Mouse (Mus musculus): Measurements from ENCODE around the gene Cckbr.
"Not testable (repeated sequence)": the region's sequence is repeated elsewhere in the genome, so short reads cannot be mapped to it uniquely, and the experiment has no call there.

Gene Cckbr

DNA sequence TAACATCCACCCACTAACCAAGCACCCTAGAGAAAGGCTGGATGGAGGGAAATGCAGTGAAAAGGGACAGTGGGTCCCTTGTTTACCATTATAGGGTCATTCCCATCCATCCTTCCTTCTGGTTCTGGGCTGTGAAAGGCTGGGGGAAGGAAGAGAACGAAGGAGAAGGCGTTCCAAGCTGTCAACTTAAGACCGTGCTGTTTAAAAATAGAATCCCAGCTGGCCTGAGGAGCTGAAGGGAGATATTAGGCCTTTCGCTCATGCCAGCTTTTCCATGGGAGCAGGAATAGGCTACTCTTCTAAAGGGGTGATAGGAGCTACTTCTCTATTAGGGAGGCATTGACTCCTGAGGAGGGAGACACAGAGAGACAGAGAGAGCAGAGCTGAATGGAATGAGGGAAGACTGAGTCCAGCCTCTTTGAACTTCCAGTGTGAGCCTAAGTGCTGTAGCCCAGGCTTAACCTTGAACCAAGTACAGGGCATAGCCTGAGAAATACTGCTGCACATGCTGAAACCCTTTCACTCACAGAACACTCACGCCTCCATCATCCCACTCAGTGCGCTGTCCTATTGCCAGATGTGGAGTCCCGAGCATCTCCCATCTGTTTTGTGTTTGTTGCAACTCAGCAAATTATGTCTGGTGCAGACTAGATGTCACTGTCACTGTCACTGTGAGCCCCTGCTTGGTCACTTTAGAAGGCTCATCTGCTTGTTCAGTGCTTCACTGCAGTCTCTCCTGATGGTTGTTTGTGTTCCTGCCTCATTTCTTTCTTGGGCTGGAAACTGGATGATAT, 12.6 kb downstream of the Cckbr start:
- DNase-seq, result no peak

DNA sequence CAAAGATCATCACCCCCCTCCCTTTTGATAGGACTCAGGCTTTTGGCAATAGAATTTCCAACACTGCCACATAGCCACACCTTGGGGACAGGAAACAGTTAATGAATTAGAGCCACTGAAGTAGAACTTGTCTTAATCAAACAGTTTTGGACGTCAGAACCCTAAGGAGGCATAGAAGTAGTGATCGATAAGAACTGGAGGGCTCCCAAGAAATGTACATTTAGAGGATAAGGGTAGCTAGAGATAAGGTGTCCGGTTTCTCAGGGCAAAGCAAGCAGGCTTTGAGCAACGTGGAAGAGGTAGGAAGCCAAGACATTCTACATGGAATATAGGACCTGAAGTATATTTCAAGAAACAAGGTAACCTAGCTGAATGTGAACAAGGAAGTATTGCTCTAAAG, 15.9 kb downstream of the Cckbr start:
- no peak for DNase-seq

DNA sequence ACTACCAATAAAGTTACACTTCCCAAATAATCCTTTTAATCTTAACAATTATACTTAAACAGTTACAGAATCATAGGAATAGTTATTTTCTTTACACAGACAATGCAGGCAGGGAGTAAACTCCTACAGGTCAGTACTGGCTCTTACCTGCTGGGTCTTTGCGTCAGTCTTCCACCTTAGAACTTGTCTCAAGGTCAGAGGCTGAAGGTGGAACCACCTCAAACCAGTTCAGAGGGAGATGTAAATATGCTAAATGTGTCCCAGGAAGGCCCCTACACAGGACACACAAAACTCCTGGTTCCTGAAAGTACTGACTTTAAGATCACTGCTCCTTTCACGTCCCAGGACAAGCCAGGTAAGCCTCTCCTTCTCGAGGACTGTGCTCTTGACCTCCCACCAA, 19.5 kb downstream of the Cckbr start:
- no peak for DNase-seq

DNA sequence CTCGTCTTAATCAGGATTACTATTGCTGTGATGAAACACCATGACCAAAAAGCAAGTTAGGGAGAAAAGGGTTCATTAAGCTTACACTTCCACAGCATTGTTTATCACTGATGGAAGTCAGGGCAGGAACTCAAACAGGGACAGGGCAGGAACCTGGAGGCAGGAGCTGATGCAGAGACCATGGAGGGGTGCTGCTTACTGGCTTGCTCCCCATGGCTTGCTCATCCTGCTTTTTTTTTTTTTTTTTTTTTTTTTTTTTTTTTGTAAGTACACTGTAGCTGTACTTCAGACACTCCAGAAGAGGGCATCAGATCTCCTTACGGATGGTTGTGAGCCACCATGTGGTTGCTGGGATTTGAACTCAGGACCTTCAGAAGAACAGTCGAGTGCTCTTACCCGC, 27.8 kb downstream of the Cckbr start:
- DNase-seq, result not testable (repeated sequence)

DNA sequence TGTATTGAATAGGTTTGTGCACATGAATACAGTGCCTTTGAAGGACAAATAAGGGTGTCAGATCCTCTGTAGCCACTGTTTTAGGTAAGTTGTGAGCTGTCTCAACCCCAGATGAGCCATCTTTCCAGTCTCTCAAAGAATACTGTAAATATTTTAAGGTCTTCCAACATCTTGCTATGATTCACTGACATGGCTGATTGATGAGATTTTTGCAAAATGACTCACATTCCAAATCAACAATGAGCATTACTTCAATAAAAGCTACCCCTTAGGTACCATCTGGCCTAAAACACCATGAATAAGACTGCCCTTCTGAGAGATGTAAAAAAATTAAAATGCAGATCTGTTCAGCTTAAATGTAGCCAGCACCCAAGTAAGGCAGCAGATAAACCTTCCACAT, 33.0 kb downstream of the Cckbr start:
- no peak for DNase-seq

DNA sequence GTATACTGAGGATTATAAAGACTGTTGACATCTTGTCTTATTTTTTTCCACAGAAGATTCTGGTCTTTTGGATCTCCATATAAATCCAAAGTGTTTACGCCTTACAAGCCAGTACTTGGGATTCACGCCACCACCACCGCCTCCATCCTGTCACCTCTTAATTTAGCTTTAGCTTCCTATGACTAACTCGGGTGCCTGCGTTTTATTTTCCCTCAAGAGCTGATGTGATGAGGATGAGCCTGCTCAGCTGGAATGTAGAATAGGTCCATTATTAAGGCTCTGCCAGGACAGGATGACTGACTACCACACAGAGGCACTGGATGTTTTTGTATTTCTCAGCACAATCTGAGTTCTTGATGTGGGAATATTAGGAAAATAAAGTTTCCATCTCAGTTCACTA, 40.0 kb downstream of the Cckbr start:
- peak; percentile 8 for DNase-seq

DNA sequence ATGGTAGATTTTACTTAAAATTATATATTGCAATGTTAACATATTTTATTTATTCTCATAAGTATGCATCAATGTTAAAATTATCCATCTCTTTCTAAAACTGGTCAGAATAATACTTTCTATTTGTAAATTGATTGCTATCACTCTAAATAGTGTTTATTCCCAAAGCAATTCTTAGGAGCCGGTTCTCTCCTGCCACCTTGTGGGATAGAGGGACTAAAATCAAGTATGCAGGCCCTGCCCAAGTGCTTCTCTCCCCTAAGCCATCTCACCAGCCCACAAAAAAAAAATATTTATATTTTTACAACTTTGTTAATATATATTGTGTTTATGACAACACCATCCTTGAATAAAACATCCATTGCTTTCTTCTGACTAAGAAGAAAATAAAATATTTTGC, 47.1 kb downstream of the Cckbr start:
- no peak for DNase-seq

DNA sequence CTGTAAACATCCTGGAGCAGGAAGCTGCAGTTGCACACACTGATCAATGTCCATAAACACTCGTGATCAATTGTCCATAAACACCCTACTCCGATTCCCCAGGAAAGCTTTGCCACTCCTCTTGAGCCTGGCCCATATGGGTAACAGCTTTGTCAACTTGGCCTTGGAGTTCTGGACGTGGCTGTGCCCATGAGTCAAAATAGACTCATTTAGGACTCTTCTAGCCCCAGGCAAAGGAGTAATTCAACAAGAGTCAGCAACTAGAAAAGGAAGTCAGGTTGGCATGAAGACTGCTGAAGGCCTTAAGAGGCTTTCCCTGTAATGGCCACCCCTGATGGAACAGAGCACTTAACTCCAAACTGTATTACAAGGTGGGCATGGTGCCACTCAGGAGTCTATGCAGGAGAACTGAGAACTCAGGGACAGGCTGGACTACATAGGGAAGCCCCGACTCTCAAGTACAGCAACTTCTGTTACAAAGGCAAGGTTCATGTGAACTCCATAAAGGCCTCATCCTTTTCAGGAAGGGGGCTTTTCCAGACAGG, 49.3 kb downstream of the Cckbr start:
- DNase-seq, result no peak

DNA sequence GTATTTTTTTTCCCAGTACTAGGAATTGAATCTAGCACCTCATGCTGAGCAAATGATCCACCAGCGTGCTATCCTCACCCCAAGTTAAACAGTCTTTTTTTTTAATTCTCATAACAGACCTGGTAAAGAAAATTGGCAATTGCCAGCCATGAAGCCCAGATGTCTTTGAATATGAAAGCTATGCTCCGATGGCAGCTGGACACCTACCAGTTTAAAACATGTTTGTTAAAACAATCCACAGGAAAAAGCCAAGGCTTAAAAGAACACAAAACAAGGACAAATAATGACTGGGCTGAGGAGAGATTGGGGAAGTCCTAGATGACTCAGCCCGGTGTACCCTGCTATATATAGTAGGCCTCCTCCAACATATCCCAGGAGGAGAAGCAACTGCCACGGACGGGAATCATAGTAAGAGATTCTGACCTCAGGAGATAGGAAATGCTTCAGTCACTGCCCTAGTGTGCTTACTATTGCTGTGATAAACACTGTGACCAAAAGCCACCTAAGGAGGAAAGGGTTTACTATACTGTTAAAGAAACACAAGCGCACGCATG, 49.9 kb downstream of the Cckbr start:
- no peak for DNase-seq

DNA sequence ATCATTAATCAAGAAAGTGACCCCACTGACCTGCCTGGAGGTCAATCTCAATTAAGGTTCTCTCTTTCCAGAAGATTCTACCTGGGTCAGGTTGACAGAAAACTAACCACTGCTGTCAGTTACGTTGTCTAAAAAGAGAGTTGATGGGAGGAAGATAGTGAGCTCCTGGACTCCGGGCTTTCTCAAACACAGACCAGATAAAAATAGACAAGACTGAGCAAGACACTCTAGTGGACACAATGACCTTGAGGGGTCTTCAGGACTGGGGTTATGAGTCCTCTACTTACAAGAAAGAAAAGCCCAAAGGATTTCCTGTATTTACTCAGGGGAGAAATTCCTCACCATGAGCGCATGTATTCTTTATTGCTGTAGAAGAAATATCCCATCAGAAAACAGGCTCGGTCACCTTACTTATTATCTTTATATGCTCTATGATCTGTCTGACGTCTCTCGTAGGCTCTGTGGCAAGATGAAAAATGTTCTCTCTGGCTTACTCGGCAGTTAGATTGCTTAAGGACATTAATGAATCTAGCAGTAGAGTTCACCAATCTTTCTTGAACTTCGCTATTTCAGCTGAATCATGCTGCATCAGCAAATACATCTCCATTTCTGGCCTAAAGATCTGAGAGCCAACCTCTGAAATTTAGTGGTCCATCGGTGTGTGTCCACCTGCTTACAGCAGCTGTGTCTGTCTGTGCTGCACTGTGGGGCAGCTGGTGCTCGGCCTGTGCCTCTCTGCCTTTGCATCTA, 51.3 kb downstream of the Cckbr start:
- DNase-seq, result no peak

DNA sequence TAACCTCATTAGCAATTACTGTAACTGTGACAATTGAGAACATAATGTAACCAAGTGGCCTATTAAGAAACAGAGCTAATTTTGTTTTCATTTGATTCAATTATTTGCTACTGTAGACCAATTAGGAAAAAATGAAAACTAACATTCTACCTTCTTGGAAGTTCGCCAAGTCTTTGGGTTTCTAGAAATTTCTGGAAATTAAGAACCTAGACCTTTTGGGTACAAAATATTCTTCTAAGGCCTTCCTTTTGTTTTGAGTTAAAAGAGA, 51.8 kb downstream of the Cckbr start:
- no peak for DNase-seq

DNA sequence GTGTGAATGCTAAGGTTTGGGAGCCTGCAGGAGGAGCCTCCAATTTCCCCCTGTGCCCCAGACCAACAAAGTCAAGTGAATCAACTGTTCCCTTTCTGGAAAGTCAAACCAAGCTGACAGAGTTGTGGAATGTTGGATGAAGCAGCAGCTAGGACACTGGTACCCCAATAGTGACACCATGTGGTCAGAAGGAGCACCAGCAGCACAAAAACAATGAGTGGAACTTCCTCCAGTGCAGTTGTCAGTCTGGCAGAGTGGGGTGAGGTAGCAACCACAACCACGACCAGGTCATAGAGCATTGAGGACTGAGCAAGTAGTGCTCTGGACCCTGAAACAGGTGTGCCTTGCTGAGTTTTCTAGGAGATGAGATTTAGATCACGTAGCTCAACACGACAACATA, 52.3 kb downstream of the Cckbr start:
- no peak for DNase-seq

DNA sequence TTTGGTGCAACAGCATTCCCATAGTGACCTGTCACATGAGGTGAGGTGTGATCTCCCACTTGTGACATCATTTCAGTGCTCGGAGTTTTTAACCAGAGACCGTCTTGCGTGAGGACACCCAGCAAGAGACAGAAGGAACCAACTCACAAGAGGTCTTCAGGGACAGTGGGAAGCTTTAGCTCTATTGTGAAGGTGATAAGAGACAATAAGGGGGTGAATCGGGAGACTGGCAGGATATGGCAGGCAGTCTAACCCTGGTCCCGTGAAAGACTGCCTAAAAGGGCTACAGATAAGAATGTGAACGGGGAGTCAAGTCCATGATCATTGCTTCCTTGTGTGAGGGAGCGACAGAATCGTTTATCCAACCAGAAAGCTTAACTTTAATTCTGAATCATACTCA, 52.8 kb downstream of the Cckbr start:
- DNase-seq, result no peak

DNA sequence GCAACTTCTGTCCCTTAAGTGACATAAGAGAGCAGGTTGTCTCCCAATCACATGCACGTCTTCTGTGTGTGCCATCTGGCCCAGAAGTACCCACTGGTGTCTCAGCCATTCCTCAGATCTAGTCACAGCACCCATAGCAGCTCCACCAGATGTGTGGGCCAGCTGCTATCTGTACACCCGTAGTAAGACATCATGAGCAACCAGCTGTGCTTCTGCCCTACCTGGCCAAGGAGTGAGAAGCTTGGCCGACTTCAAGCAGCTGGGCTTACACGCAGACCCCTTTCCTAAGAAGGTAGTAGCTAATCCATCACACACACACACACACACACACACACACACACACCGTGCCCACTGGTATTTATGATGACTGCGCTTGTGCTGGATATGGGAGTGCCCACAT, 53.7 kb downstream of the Cckbr start:
- no peak for DNase-seq

DNA sequence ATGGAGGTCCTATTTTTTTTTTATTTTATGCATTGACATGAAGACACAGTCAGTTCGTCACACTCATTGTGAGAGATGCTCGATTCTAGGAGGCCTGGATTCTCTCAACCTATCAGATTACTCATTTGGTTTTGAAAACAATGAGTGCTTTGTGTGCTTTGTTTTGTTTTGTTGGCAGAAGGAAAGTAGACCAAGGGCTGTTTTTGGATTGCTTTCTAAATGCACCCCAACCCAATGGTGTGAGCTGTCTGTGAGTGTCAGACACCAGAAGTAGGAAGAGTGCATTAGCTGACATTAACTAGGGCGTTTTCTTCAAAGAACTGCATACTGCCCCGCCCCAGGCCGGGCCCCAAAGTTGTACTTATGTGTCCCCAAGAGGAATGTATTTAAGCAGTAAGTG, 54.5 kb downstream of the Cckbr start:
- DNase-seq, result no peak

DNA sequence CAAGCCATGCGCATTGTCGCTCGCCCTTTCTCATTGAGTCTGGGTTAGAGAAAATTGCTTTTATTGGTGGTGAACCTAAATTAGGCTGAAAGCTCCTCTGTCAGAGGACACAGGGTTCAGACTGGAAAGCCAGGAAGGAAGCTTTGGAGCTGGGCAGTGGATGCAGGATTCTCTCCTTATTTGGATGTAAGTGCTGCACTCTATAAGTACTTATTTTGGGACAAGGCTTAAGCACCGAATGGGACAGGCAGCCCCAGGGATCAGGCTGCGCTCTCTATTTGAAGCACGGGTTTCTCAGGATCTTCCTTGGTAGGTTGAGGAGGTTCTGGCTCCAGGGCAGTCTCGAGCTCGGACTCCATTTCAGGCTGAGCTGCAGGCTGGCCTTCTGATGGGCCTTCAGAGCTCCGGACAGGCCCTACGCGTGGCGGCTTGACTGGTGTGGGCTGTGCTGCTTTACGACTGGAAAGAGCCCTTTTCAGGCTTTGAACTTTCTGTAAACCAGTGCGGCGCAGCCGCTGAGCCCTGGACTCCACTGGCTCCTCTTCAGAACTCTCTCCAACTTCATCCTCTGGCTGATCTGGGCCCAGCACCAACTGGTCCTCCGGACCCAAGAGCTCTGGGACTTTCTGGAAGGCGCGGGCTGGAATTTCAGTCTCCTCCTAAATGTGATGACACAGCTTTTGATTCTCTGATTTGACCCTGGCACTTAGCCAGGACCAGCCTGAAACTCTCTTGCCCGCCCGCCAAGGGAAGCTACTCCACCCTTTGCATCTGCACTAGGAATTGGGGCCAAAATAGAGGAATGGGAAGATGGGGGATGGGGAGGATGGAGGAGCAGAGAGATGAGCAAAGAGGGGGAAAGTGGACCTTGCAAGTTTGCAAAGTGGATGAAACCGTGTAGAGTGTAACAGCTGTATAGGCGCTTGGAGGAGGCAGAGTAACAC, 55.3 kb downstream of the Cckbr start:
- DNase-seq, result no peak

DNA sequence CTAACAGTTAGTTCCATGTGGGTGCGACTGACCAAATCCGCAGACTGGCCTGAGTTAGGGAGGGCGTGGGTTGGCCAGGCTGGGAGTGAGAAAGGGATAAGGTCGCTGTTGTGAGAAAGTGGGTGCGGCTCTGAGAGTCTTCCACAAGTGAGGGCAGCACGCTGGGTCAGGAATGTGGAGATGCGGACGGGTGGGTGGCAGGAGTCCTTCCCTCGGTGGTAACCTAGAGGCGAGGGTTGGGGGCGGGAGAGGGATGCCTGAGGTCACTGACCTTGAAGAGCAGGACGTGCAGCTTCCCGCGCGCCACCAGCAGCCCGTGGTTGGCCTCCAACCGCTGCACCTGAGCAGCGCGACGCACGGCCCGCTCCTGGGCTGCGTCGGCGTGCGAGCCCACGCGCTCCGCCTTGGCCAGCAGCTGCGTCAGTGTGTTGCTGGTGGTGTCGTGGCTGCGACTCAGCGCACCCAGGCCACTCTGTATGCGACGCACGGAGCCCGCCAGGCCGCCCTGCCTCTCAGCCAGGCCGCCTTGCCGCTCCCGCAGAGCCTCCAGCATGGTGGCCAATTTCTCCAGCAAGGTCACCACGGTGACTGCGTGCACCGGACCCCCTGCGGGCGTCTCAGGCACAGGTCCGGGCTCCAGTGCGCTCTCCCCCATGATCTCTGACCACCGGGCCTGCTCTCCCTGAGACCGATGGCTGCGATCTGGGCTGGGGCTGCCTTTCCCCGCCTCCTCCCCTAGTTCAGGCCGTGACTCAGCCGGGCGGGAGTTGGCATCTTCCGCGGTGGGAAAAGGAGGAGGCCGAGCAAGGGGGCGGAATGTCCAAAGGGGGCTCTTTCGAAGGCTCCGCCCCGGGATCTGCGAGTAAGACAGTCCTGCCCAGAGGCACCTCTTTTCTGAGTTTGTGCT, 56.2 kb downstream of the Cckbr start, which contains the start of gene Cavin3:
TSS of gene Cavin3 (minus strand) at position 796 of the 907 bp plus-strand sequence.
- peak; percentile 62 for DNase-seq

DNA sequence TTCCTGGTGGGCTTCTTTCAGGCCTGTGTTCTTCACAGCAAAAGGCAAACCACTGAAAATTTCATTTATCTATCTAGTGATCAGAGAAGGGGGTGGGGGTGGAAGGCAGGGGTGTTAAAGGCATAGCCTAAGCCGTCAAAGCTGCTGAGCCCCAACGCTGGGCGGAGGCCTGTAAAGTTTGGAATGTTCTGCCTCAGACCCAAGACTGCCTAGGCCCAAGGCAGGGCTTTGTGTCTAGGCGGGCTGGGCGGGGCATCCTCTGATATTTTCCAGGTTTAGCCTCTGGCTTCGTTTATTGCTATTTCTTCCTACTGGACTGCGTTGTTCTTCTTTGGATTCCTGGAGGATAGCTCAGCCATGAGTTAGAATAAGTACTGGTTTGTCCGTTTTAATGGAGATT, 56.9 kb downstream of the Cckbr start:
- no peak for DNase-seq

DNA sequence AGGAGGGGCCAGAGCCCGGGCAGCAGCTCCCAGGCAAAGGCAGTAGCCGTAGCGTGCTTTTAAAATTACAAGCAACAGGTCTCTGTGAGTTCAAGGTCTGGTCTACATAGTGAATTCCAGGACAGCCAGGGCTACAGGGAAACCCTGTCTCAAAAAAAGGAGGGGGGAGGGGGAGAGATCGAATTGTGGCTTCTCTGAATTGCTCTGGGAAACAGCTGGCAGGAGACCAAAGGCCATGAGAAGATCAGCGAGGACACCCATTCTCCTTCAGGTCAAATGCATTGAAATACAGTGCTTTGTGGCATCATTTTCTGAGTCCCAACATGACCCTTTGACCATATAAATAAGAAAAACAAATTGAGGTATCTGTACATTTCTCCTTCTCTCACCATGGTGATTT, 59.5 kb downstream of the Cckbr start:
- DNase-seq, result no peak

DNA sequence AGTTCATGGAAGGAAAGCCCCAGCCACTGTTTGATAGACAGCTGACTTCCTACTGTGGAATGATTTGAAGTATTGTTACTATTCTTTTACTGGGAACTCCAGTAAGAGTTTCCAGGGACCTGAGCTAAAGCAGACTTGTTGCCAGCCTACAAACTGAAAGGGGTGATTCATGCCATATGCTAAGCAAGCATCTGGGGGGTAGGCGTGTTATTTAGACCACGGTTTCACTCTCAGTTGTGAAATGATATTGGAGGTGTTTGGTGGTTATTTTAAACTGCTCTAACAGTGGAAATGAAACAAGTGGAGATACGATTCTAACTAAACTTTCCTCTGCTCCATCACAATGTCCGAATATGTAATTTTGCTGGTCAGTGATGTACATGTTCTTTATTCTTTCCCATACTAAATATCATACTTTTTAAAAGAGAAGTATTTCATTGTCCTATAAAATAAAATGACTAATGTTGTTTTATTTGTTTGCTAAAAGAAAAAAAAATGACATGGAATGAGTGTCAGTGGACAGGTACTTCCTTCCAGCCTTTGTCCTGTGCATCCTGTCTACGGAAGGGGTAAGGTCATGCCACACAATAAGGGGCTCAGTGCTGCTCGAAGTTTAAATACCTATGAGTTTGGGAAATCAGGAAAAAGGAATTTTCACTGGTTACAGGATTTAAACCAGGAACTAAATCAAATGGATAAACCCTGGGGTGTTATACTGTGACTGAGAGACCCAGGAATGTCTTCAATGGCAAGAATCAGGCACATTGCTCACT, 61.8 kb downstream of the Cckbr start:
- DNase-seq, result no peak

DNA sequence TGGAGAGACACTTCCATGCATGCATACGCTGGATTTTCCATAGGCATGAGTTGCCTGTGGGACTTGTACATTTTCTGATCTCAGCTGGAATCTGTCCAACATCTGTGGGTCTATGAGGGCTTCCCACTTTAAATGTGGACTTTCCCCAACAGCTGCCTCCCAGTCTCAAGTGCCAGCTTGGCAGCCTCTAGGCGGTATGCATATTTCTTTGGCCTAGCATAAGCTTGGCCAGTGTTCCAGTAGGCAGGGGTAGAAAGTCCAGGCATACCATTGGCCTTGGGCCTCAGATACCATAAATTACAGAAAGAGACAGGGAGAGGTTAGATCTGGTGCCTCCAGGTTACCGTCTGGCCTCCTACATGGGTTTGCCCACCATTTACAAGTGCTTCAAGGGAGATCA, 72.3 kb downstream of the Cckbr start:
- DNase-seq, result no peak
